Mouse (Mus musculus): ENCODE data around the gene Dct.

Dct gene

GRCm38 (mm10) chr14:118042963-118043362 lies 9.1 kb downstream of the Dct start:
- DNase-seq (ENCODE audit: low spot score), result peak; percentile 28

GRCm38 (mm10) chr14:118042066-118042762 lies 9.8 kb downstream of the Dct start:
- DNase-seq (ENCODE audit: low spot score), result no peak

GRCm38 (mm10) chr14:118040550-118041250 lies 11.3 kb downstream of the Dct start:
- no peak for DNase-seq (ENCODE audit: low spot score)

- no peak for DNase-seq (ENCODE audit: low spot score)
Measured at GRCm38 (mm10) chr14:118039074-118039473, 13.0 kb downstream of the Dct start.

GRCm38 (mm10) chr14:118027564-118027963 lies 24.5 kb downstream of the Dct start:
- DNase-seq (ENCODE audit: low spot score), result no peak

GRCm38 (mm10) chr14:118021867-118022543 lies 30.0 kb downstream of the Dct start:
- DNase-seq (ENCODE audit: low spot score), result no peak

- no peak for DNase-seq (ENCODE audit: low spot score)
Measured at GRCm38 (mm10) chr14:118019314-118019713, 32.7 kb downstream of the Dct start.

GRCm38 (mm10) chr14:118013237-118013636 lies 38.8 kb downstream of the Dct start:
- DNase-seq (ENCODE audit: low spot score), result no peak

- DNase-seq (ENCODE audit: low spot score), result no peak
Measured at GRCm38 (mm10) chr14:118009541-118009940, 42.5 kb downstream of the Dct start.

- DNase-seq (ENCODE audit: low spot score), result peak; percentile 11
Measured at GRCm38 (mm10) chr14:118005697-118006096, 46.3 kb downstream of the Dct start.

- no peak for DNase-seq (ENCODE audit: low spot score)
Measured at GRCm38 (mm10) chr14:118004434-118004833, 47.6 kb downstream of the Dct start.

- DNase-seq (ENCODE audit: low spot score), result no peak
Measured at GRCm38 (mm10) chr14:117993845-117994244, 58.2 kb downstream of the Dct start.

- DNase-seq (ENCODE audit: low spot score), result no peak
Measured at GRCm38 (mm10) chr14:117992600-117993256, 59.3 kb downstream of the Dct start.

GRCm38 (mm10) chr14:117990203-117990602 lies 61.8 kb downstream of the Dct start:
- DNase-seq (ENCODE audit: low spot score), result no peak

- no peak for DNase-seq (ENCODE audit: low spot score)
Measured at GRCm38 (mm10) chr14:117988444-117988843, 63.6 kb downstream of the Dct start.

GRCm38 (mm10) chr14:117981532-117981931 lies 70.5 kb downstream of the Dct start:
- no peak for DNase-seq (ENCODE audit: low spot score)

- no peak for DNase-seq (ENCODE audit: low spot score)
Measured at GRCm38 (mm10) chr14:117972576-117972975, 79.5 kb downstream of the Dct start.
